Mouse (Mus musculus) spleen, adult 2 months (tissue): ENCODE measurements around the gene Ncs1. TPM values are rescaled to one million over a fixed set of nuclear protein-coding genes. Genes with fewer than 3 reads are reported as not detected.
A peak's percentile ranks its signal among the peaks of the same experiment; 100 is the strongest.

Experiments
- DNase-seq, 2 experiments: peaks; one replicate each; pipeline versions ENCODE4 v3.0.0 to v3.0.0-alpha.2; 2012 to 2021; ENCODE audit warnings: low spot score in 2 of 2, low read depth in 1 of 2
- H3K27ac ChIP-seq: fragments of 200-500 bp; 2 replicates; pipeline ENCODE4 v1.5.1; 2012; ENCODE audit warnings: low read length, inconsistent platforms; ENCODE audit not compliant: insufficient read depth
- H3K27me3 ChIP-seq: fragments of 200-500 bp; 2 replicates; pipeline ENCODE4 v1.6.1; 2012; ENCODE audit warnings: mild to moderate bottlenecking, moderate library complexity, low read length, inconsistent platforms; ENCODE audit not compliant: control insufficient read depth, insufficient read depth
- H3K36me3 ChIP-seq: fragments of 200-500 bp; 2 replicates; pipeline ENCODE4 v1.6.1; 2012; ENCODE audit warnings: mild to moderate bottlenecking, low read length, inconsistent platforms; ENCODE audit not compliant: control insufficient read depth, insufficient read depth
- H3K4me1 ChIP-seq: fragments of 200-500 bp; 2 replicates; pipeline ENCODE4 v1.6.1; 2011; ENCODE audit warnings: inconsistent platforms; ENCODE audit not compliant: control insufficient read depth, insufficient read depth, insufficient read length
- H3K4me3 ChIP-seq: fragments of 200-500 bp; 2 replicates; pipeline ENCODE4 v1.5.1; 2011; ENCODE audit warnings: mild to moderate bottlenecking, inconsistent platforms; ENCODE audit not compliant: insufficient read depth, insufficient read length; ENCODE audit errors: extremely low read depth
- CTCF ChIP-seq: fragments of 200-500 bp; IDR thresholded peaks from 2 replicates; pipeline ENCODE4 v1.5.1; 2011; ENCODE audit warnings: mild to moderate bottlenecking, inconsistent platforms; ENCODE audit not compliant: insufficient read depth, insufficient read length, insufficient replicate concordance; ENCODE audit errors: extremely low read depth
- POLR2A ChIP-seq: fragments of 200-500 bp; IDR thresholded peaks from 2 replicates; pipeline ENCODE4 v1.6.1; 2011; ENCODE audit warnings: low read depth, low read length, inconsistent platforms
- whole genome bisulfite sequencing: fragments of 180-500 bp; shearing (Covaris S2); methylation state at CpG from one replicate; pipeline ENCODE4 v1.1.7; 2018; 5-methylcytosine and 5-hydroxymethylcytosine counted together
- polyA plus RNA-seq: library from polyadenylated mRNA; depleted of rRNA; stranded (reverse); fragments of >200 nt; gene quantifications from 2 replicates; pipeline ENCODE4 v1.2.3, GENCODE M21; 2012

Ncs1 gene
- polyA plus RNA-seq, 1 experiment = 1.3 TPM

DNA sequence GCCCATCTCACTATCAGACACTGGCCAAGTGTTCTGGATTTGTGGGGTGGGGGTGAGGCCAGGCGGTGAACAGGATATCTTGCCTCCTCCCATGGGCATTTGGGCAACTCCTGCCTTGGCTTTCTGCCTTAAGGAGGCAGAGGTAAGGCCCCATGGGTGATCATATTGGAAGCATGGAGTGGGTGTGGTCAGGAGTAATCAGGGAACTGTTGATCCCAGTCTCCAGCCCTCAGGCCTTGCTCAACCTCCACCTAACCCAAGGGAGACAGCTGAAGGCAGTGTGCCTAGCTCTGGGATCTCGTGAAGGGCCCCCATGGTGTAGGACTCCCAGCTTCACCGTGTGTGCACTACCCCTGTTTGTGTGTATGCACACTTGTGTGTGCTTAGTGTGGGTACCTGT, 9.2 kb downstream of the Ncs1 start:
- H3K4me1 ChIP-seq = peaks cover 12% of the 10 kb centered on the region; the same call in 1 of the 2 replicates
- no peak for DNase-seq
- WGBS = 85% methylated on average over 3 of the region's 3 CpGs
- H3K4me3 ChIP-seq = no peak overlapping the region
- TF ChIP-seq POLR2A = no peak
- no peak for TF ChIP-seq CTCF
- no peak overlapping the region for H3K27ac ChIP-seq
- no peaks in the 10 kb centered on the region for H3K36me3 ChIP-seq
- H3K27me3 ChIP-seq = no peaks in the 10 kb centered on the region

- WGBS = 28% methylated on average over 21 of the region's 21 CpGs
- peak; percentile 84 to 90 for DNase-seq
- Histone ChIP-seq H3K27me3 (no peaks in the 10 kb centered on the region), H3K4me3 (no peak overlapping the region), H3K27ac (peak overlapping the region; percentile 87), H3K4me1 (peaks cover 12% of the 10 kb centered on the region; the same call in 1 of the 2 replicates), H3K36me3 (no peaks in the 10 kb centered on the region)
- TF ChIP-seq POLR2A (peak; percentile 47), CTCF (peak; percentile 62; the same call in 1 of the 2 replicates)
These were observed 10.6 kb downstream of the Ncs1 start for GRCm38 (mm10) chr2:31255952-31256938.

DNA sequence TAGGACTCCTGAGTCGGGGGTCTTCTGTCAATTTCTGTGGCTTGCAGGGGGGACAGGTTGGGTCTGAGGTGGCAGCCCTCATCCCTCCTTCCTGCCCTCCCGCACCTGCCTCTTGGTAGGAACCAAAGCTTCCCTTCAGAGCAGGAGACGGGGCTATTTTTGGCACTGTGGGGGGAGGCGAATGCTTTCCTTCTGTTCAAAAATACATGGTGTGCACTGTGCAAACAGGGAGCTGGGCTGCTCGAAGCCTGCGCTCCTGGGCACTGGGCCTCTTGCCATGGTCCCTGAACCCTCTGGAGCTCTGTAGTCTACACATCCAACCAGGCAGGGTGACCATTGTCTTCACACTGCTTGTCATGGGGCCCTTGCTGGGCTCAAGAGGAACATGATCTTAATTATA, 11.5 kb downstream of the Ncs1 start:
- Histone ChIP-seq H3K36me3 (no peaks in the 10 kb centered on the region), H3K4me1 (peaks cover 12% of the 10 kb centered on the region; the same call in 1 of the 2 replicates), H3K27me3 (no peaks in the 10 kb centered on the region), H3K27ac (no peak overlapping the region), H3K4me3 (no peak overlapping the region)
- TF ChIP-seq CTCF = no peak
- no peak for TF ChIP-seq POLR2A
- 36% methylated on average over 6 of the region's 6 CpGs for WGBS
- no peak for DNase-seq

- peaks cover 12% of the 10 kb centered on the region; the same call in 1 of the 2 replicates for H3K4me1 ChIP-seq
- DNase-seq = peak; percentile 22 to 44
- H3K27me3 ChIP-seq = no peaks in the 10 kb centered on the region
- TF ChIP-seq CTCF = no peak
- 23% methylated on average over 22 of the region's 22 CpGs for WGBS
- peak overlapping the region; percentile 65 for H3K4me3 ChIP-seq
- H3K27ac ChIP-seq = no peak overlapping the region
- H3K36me3 ChIP-seq = no peaks in the 10 kb centered on the region
These were observed 13.2 kb downstream of the Ncs1 start for GRCm38 (mm10) chr2:31258609-31259366.

- no peak for TF ChIP-seq CTCF
- no peak for TF ChIP-seq POLR2A
- no peak for DNase-seq
- no peak overlapping the region for H3K27ac ChIP-seq
- H3K36me3 ChIP-seq = no peaks in the 10 kb centered on the region
- WGBS = 54% methylated on average over 9 of the region's 9 CpGs
- H3K4me1 ChIP-seq = peaks cover 12% of the 10 kb centered on the region; the same call in 1 of the 2 replicates
- no peaks in the 10 kb centered on the region for H3K27me3 ChIP-seq
- H3K4me3 ChIP-seq = peak overlapping the region; percentile 65; the same call in 1 of the 2 replicates
These were observed 13.8 kb downstream of the Ncs1 start for GRCm38 (mm10) chr2:31259367-31259920.

DNA sequence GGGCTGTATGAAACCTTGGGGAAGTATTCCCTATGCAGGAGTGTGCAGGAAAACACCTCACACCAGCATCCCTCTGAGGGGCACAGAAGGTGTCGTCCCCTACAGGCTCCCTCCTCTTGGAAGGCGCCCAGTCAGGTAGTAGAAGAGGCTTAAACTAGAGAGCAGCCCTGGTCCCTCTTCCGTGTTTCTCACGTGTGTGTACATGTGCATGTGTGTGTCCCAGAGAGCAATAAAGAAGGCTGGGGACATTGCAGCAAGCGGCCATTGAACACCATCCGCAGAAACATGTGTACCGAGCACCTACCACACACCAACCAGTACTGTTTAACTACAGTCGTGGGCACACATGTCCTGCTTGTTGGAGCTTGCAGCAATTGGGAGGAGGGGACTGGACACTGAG, 14.9 kb downstream of the Ncs1 start:
- 93% methylated on average over 8 of the region's 8 CpGs for WGBS
- H3K27me3 ChIP-seq = no peaks in the 10 kb centered on the region
- no peak overlapping the region for H3K27ac ChIP-seq
- DNase-seq = no peak
- H3K36me3 ChIP-seq = no peaks in the 10 kb centered on the region
- H3K4me3 ChIP-seq = no peak overlapping the region
- TF ChIP-seq CTCF (no peak), POLR2A (no peak)
- peaks cover 12% of the 10 kb centered on the region; the same call in 1 of the 2 replicates for H3K4me1 ChIP-seq
